Mouse (Mus musculus) urinary bladder, postnatal 36 days (tissue): ENCODE results near the gene Msh4.
A peak's percentile ranks its signal among the peaks of the same experiment; 100 is the strongest.
"Not testable (repeated sequence)": the region's sequence is repeated elsewhere in the genome, so short reads cannot be mapped to it uniquely, and the experiment has no call there.

Source experiments
- DNase-seq, 2 experiments: peaks; one replicate each; pipeline ENCODE4 v3.0.0; 2022; ENCODE audit warnings: low spot score in 2 of 2, mixed read lengths in 1 of 2

Gene Msh4

GRCm38 (mm10) chr3:153911197-153911881 is 5.4 kb upstream of the Msh4 start:
- DNase-seq = no peak

- no peak for DNase-seq
Measured at GRCm38 (mm10) chr3:153910489-153910888, 4.6 kb upstream of the Msh4 start.

- no peak for DNase-seq
Measured at GRCm38 (mm10) chr3:153908919-153909318, 3.0 kb upstream of the Msh4 start.

- no peak for DNase-seq
Measured at GRCm38 (mm10) chr3:153905251-153906135, 445 bp downstream of the Msh4 start.

- peak in 1 of 2 experiments; percentile 17 for DNase-seq
Measured at GRCm38 (mm10) chr3:153904586-153904985, 1.4 kb downstream of the Msh4 start.

- no peak for DNase-seq
Measured at GRCm38 (mm10) chr3:153902595-153902994, 3.3 kb downstream of the Msh4 start.

- DNase-seq = no peak
Measured at GRCm38 (mm10) chr3:153901904-153902303, 4.0 kb downstream of the Msh4 start.

GRCm38 (mm10) chr3:153897216-153897615 is 8.7 kb downstream of the Msh4 start:
- DNase-seq = no peak

- DNase-seq = no peak
Measured at GRCm38 (mm10) chr3:153895454-153895853, 10.5 kb downstream of the Msh4 start.

GRCm38 (mm10) chr3:153889188-153889781 is 16.7 kb downstream of the Msh4 start:
- DNase-seq = no peak

GRCm38 (mm10) chr3:153888141-153888540 is 17.8 kb downstream of the Msh4 start:
- DNase-seq = no peak

GRCm38 (mm10) chr3:153886296-153886695 is 19.6 kb downstream of the Msh4 start:
- no peak for DNase-seq

- no peak for DNase-seq
Measured at GRCm38 (mm10) chr3:153871396-153871795, 34.5 kb downstream of the Msh4 start.

GRCm38 (mm10) chr3:153867149-153868136 is 38.5 kb downstream of the Msh4 start:
- DNase-seq = no peak

- no peak for DNase-seq
Measured at GRCm38 (mm10) chr3:153864636-153865429, 41.1 kb downstream of the Msh4 start.

GRCm38 (mm10) chr3:153863816-153864215 is 42.1 kb downstream of the Msh4 start:
- DNase-seq = no peak

- not testable (repeated sequence) for DNase-seq
Measured at GRCm38 (mm10) chr3:153860392-153860791, 45.5 kb downstream of the Msh4 start.

- DNase-seq = no peak
Measured at GRCm38 (mm10) chr3:153858350-153859001, 47.5 kb downstream of the Msh4 start.

- DNase-seq = no peak
Measured at GRCm38 (mm10) chr3:153852266-153852665, 53.7 kb downstream of the Msh4 start.

GRCm38 (mm10) chr3:153850759-153851158 is 55.2 kb downstream of the Msh4 start:
- no peak for DNase-seq
